Mouse (Mus musculus) hindbrain, embryonic 14.5 days (tissue): ENCODE measurements at regions not wholly inside any gene's neighbourhood (a gene's known extent, or its start where the extent isn't known, plus 50 kb on each side); places are given as distances from the start of the nearest gene placed in this dataset.

ENCODE experiments used
- ATAC-seq: fragments of 200-750 bp; cut with Nextera tagmentation; 2 replicates; pipeline ENCODE4 v1.8.0; 2017; ENCODE audit warnings: moderate number of reproducible peaks, mild to moderate bottlenecking, moderate TSS enrichment, moderate library complexity; ENCODE audit not compliant: low FRiP score
- DNase-seq: peaks from one replicate; pipeline ENCODE4 v3.0.0-alpha.2; 2015; ENCODE audit warnings: low spot score
- H3K27ac ChIP-seq: fragments of 300-500 bp; sonication (generic); 2 replicates; pipeline ENCODE4 v1.5.1; 2014; ENCODE audit warnings: mild to moderate bottlenecking, moderate library complexity
- H3K27me3 ChIP-seq: fragments of 300-500 bp; sonication (generic); 2 replicates; pipeline ENCODE4 v1.6.1; 2014; ENCODE audit warnings: mild to moderate bottlenecking, low read length, mixed read lengths; ENCODE audit not compliant: control insufficient read depth, insufficient read depth
- H3K36me3 ChIP-seq: fragments of 300-500 bp; sonication (generic); replicated peaks from 2 replicates; pipeline ENCODE4 v1.6.1; 2014; ENCODE audit not compliant: control insufficient read depth, insufficient read depth
- H3K4me1 ChIP-seq: fragments of 300-500 bp; sonication (generic); replicated peaks from 2 replicates; pipeline ENCODE4 v1.6.1; 2014; ENCODE audit warnings: antibody characterized with exemption, low read length, mixed read lengths; ENCODE audit not compliant: control insufficient read depth, insufficient read depth
- H3K4me2 ChIP-seq: fragments of 300-500 bp; sonication (generic); replicated peaks from 2 replicates; pipeline ENCODE4 v1.6.1; 2014; ENCODE audit warnings: mild to moderate bottlenecking, moderate library complexity
- H3K4me3 ChIP-seq: fragments of 300-500 bp; sonication (generic); replicated peaks from 2 replicates; pipeline ENCODE4 v1.5.1; 2014; ENCODE audit warnings: mild to moderate bottlenecking, low read length
- H3K9ac ChIP-seq: fragments of 300-500 bp; sonication (generic); 2 replicates; pipeline ENCODE4 v1.6.1; 2014
- H3K9me3 ChIP-seq: fragments of 300-500 bp; sonication (generic); 2 replicates; pipeline ENCODE4 v1.6.1; 2016; ENCODE audit warnings: low read length; ENCODE audit not compliant: control insufficient read depth
- WGBS: fragments of 180-500 bp; shearing (Covaris S2); extraction: QIAGEN DNeasy Blood & Tissue Kit; methylation state at CpG from one replicate; pipeline ENCODE4 v1.1.7; 2014; 5-methylcytosine and 5-hydroxymethylcytosine counted together

- 90% methylated on average over 5 of the region's 5 CpGs for WGBS
- ATAC-seq (no peak), DNase-seq (no peak)
- Histone ChIP-seq H3K27ac (no peak overlapping the region), H3K4me3 (no peak overlapping the region), H3K27me3 (no peaks in the 10 kb centered on the region), H3K9me3 (no peaks in the 10 kb centered on the region), H3K4me2 (no peak overlapping the region), H3K9ac (no peak overlapping the region), H3K36me3 (no peaks in the 10 kb centered on the region), H3K4me1 (no peaks in the 10 kb centered on the region)
Measured at GRCm38 (mm10) chr15:62238503-62239045, 1315.8 kb upstream of the A1bg start.

- H3K4me1 ChIP-seq: no peaks in the 10 kb centered on the region
- DNase-seq (no peak), ATAC-seq (no peak)
- 76% methylated on average over 2 of the region's 2 CpGs for whole genome bisulfite sequencing
- no peaks in the 10 kb centered on the region for H3K36me3 ChIP-seq
- no peaks in the 10 kb centered on the region for H3K9me3 ChIP-seq
- no peak overlapping the region for H3K9ac ChIP-seq
- no peak overlapping the region for H3K27ac ChIP-seq
- no peak overlapping the region for H3K4me3 ChIP-seq
- H3K4me2 ChIP-seq: no peak overlapping the region
- H3K27me3 ChIP-seq: no peaks in the 10 kb centered on the region
Measured at GRCm38 (mm10) chr15:62236056-62236455, 1313.2 kb upstream of the A1bg start.

GRCm38 (mm10) chr15:62234182-62234760 lies 1311.5 kb upstream of the A1bg start:
- H3K9me3 ChIP-seq: no peaks in the 10 kb centered on the region
- H3K27ac ChIP-seq: no peak overlapping the region
- H3K4me3 ChIP-seq: no peak overlapping the region
- H3K4me1 ChIP-seq: no peaks in the 10 kb centered on the region
- H3K36me3 ChIP-seq: no peaks in the 10 kb centered on the region
- H3K27me3 ChIP-seq: no peaks in the 10 kb centered on the region
- ATAC-seq: no peak
- DNase-seq: no peak
- 94% methylated on average over 4 of the region's 4 CpGs for WGBS
- no peak overlapping the region for H3K4me2 ChIP-seq
- H3K9ac ChIP-seq: no peak overlapping the region

GRCm38 (mm10) chr15:62233154-62233553 lies 1310.3 kb upstream of the A1bg start:
- H3K4me1 ChIP-seq: no peaks in the 10 kb centered on the region

GRCm38 (mm10) chr15:62231709-62232108 lies 1308.9 kb upstream of the A1bg start:
- Histone ChIP-seq H3K9ac (no peak overlapping the region), H3K4me3 (no peak overlapping the region), H3K9me3 (no peaks in the 10 kb centered on the region), H3K36me3 (no peaks in the 10 kb centered on the region), H3K27ac (no peak overlapping the region), H3K4me2 (no peak overlapping the region), H3K4me1 (no peaks in the 10 kb centered on the region), H3K27me3 (no peaks in the 10 kb centered on the region)
- DNase-seq (no peak), ATAC-seq (no peak)
- 91% methylated on average over 2 of the region's 2 CpGs for WGBS

More at GRCm38 (mm10) chr15:62233154-62233553, 1310.3 kb upstream of the A1bg start:
- Histone ChIP-seq H3K9ac (no peak overlapping the region), H3K9me3 (no peaks in the 10 kb centered on the region), H3K4me2 (no peak overlapping the region), H3K27me3 (no peaks in the 10 kb centered on the region), H3K27ac (no peak overlapping the region), H3K36me3 (no peaks in the 10 kb centered on the region), H3K4me3 (no peak overlapping the region)
- DNase-seq (no peak), ATAC-seq (no peak)
- 71% methylated on average over 8 of the region's 8 CpGs for WGBS

- H3K4me1 ChIP-seq: no peaks in the 10 kb centered on the region
- no peak overlapping the region for H3K4me2 ChIP-seq
- no peak overlapping the region for H3K4me3 ChIP-seq
- no peak for ATAC-seq
- no peak overlapping the region for H3K9ac ChIP-seq
- 94% methylated on average over 5 of the region's 5 CpGs for WGBS
- no peaks in the 10 kb centered on the region for H3K9me3 ChIP-seq
- H3K36me3 ChIP-seq: no peaks in the 10 kb centered on the region
- H3K27me3 ChIP-seq: no peaks in the 10 kb centered on the region
- no peak overlapping the region for H3K27ac ChIP-seq
- no peak for DNase-seq
Measured at GRCm38 (mm10) chr15:62230773-62231172, 1308.0 kb upstream of the A1bg start.

GRCm38 (mm10) chr15:62229491-62230283 lies 1306.9 kb upstream of the A1bg start:
- DNase-seq (no peak), ATAC-seq (no peak)
- H3K27ac ChIP-seq: no peak overlapping the region
- H3K36me3 ChIP-seq: no peaks in the 10 kb centered on the region
- H3K4me1 ChIP-seq: no peaks in the 10 kb centered on the region
- no peaks in the 10 kb centered on the region for H3K27me3 ChIP-seq
- no peak overlapping the region for H3K4me2 ChIP-seq
- H3K9me3 ChIP-seq: no peaks in the 10 kb centered on the region
- H3K4me3 ChIP-seq: no peak overlapping the region
- 82% methylated on average over 8 of the region's 8 CpGs for WGBS
- H3K9ac ChIP-seq: no peak overlapping the region

- H3K4me1 ChIP-seq: no peaks in the 10 kb centered on the region
- no peaks in the 10 kb centered on the region for H3K9me3 ChIP-seq
- no peak overlapping the region for H3K9ac ChIP-seq
- no peak overlapping the region for H3K4me2 ChIP-seq
- WGBS: 94% methylated on average over 3 of the region's 3 CpGs
- no peak overlapping the region for H3K27ac ChIP-seq
- no peak for DNase-seq
- no peaks in the 10 kb centered on the region for H3K27me3 ChIP-seq
- no peak for ATAC-seq
- no peak overlapping the region for H3K4me3 ChIP-seq
- H3K36me3 ChIP-seq: no peaks in the 10 kb centered on the region
Measured at GRCm38 (mm10) chr15:62229023-62229422, 1306.2 kb upstream of the A1bg start.

GRCm38 (mm10) chr15:62224798-62225197 lies 1302.0 kb upstream of the A1bg start:
- Histone ChIP-seq H3K27ac (no peak overlapping the region), H3K36me3 (no peaks in the 10 kb centered on the region), H3K4me1 (no peaks in the 10 kb centered on the region), H3K9ac (no peak overlapping the region), H3K4me3 (no peak overlapping the region), H3K27me3 (no peaks in the 10 kb centered on the region), H3K9me3 (no peaks in the 10 kb centered on the region), H3K4me2 (no peak overlapping the region)
- DNase-seq: no peak
- ATAC-seq: no peak
